Mouse (Mus musculus): Measurements from ENCODE around the gene Slc46a2. TPM values are rescaled to one million over a fixed set of nuclear protein-coding genes. Genes with fewer than 3 reads are reported as not detected.

Gene Slc46a2
- 0.10 and 0.12 TPM in 2 replicates for polyA plus RNA-seq (2015; fragmentation: Nextera tagmentation; extraction: Ambion mirVana)

GRCm38 (mm10) chr4:59914608-59915403 is at the start of gene Slc46a2:
Gene Slc46a2 (minus strand): TSS chr4:59915056.

GRCm38 (mm10) chr4:59963405-59964344 is 48.8 kb upstream of the Slc46a2 start, which contains the start of gene Mup6:
Gene Mup6 (plus strand): TSS chr4:59964294.

GRCm38 (mm10) chr4:59960610-59961009 is 45.8 kb upstream of the Slc46a2 start, which contains the start of gene Mup4:
Gene Mup4 (minus strand): TSS chr4:59960710.

Other genes starting within 250 kb of the Slc46a2 start
- 35.2 and 35.6 TPM in 2 replicates for gene Inip, start 113.5 kb downstream of the Slc46a2 start, polyA plus RNA-seq (2015; fragmentation: Nextera tagmentation; extraction: Ambion mirVana)
- gene Snx30, start 109.2 kb downstream of the Slc46a2 start, polyA plus RNA-seq (2015; fragmentation: Nextera tagmentation; extraction: Ambion mirVana), result 22.1 and 23.0 TPM in 2 replicates
- not detected in 2 replicates for gene Mup4, start 45.7 kb upstream of the Slc46a2 start, polyA plus RNA-seq (2015; fragmentation: Nextera tagmentation; extraction: Ambion mirVana)
- gene Mup6, start 49.2 kb upstream of the Slc46a2 start, polyA plus RNA-seq (2015; fragmentation: Nextera tagmentation; extraction: Ambion mirVana), result 0.26 TPM in 1 of 2 replicates, not detected in the other
- not detected in 2 replicates for gene Mup7, start 155.4 kb upstream of the Slc46a2 start, polyA plus RNA-seq (2015; fragmentation: Nextera tagmentation; extraction: Ambion mirVana)
- not detected in 2 replicates for gene Mup2, start 239.2 kb upstream of the Slc46a2 start, polyA plus RNA-seq (2015; fragmentation: Nextera tagmentation; extraction: Ambion mirVana)

All from neural tube, postnatal 0 days (tissue).